Mouse (Mus musculus): ENCODE measurements around the gene Rbfox3.
A peak's percentile ranks its signal among the peaks of the same experiment; 100 is the strongest.

The Rbfox3 gene

DNA sequence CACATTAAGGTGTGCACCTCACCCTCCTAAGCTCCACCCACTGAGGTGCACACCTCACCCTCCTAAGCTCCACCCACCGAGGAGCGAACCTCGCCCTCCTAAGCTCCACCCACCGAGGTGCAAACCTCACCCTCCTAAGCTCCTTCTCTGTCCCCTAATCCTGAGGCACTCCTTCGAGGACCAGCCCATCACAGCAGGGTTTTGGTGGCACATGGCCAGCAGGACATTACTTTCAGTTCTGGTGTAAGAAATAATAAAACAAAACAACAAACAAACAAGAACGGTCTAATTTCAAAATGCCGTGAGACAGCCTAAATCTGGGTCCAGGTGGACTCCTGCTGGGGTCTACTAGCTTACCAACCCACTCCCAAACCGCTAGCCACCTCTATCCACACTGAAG lies 187.0 kb downstream of the Rbfox3 start:
- DNase-seq (ENCODE audit: low spot score) = no peak

GRCm38 (mm10) chr11:118723166-118723565 lies 188.2 kb downstream of the Rbfox3 start:
- DNase-seq (ENCODE audit: low spot score) = no peak

DNA sequence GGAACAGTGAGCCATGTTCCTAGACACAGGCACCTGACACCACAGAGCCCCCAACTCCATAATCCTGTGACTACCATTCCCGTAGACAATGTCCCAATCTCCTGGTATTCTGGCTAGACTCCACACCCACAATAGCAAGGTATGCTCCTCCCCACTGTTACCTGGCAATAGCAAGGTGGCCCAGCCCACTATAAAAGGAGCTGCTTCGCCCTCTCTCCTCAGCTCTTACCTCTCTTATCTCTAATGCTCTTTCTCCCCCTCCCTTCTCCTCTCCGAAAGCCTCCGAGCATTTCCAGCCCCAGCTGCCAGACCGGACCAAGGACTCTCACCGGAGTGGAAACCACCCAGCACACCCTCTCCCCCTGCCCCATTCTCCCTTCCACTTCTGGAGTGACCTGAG lies 189.5 kb downstream of the Rbfox3 start:
- DNase-seq (ENCODE audit: low spot score) = no peak

DNA sequence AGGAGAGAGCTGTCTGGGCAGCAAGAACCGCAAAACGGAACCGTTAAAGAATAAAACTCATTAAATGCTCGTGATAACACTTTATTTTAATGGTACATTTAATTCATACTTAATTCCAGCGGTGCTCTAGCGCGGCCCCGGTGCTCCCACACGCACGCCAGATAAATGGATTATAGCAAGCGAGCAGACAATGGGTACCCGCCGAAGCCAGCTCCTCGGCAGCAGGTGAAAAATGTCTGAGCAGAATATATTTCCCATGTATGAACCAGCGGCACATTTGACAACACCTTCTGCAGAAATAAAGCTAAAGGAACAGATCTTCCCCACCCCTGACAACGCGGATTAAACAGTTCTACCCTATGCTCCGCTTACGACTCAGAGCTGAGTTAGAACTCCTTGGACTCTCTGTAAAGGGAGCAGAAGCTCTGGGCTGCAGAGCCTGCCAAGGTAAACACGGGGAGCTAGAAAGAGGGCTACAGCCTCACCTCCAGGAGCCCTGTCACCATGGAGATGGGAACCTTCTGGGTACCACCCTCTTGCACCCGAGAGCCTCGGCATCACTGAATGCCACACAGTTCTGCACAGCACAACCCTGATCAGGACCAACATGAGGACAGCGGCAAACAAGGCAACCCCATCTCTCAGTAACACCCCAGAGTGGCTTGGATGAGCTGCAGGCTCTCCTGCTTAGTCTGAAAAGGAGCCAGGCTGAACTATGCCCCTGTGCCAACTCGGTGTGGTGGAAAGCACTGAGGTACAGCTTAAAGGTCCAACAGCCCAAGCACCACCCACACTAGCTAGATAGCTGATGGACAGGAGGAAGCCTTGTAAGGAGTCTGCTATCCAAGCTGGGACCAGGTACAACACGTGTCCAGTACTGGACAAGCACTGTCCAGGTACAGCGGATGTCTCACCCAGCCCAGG lies 196.5 kb downstream of the Rbfox3 start:
- no peak for DNase-seq (ENCODE audit: low spot score)

- DNase-seq (ENCODE audit: low spot score) = no peak
Observed at GRCm38 (mm10) chr11:118712761-118713160, 198.6 kb downstream of the Rbfox3 start.

DNA sequence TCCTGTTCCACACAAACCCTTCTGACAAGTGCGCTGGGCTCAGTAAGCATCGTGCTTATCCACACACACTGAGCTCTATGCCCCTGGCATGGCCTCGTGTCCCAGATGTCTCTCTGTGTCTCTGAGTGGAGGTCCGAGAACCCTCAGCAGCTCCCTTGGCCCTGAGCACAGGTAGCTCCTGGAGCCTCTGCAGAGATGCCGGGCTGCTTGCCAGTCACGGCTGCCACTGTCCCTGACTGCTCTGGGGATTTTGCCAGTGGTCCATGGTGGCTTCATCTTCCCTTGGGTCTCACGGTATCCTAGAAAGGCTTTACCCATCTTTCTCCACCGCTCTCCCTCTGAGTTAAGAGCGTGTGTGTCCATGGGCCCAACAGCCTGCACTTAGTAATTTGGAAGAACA lies 199.3 kb downstream of the Rbfox3 start:
- no peak for DNase-seq (ENCODE audit: low spot score)

GRCm38 (mm10) chr11:118710035-118710434 lies 201.4 kb downstream of the Rbfox3 start:
- no peak for DNase-seq (ENCODE audit: low spot score)

- no peak for DNase-seq (ENCODE audit: low spot score)
Observed at GRCm38 (mm10) chr11:118696226-118696930, 215.0 kb downstream of the Rbfox3 start.

DNA sequence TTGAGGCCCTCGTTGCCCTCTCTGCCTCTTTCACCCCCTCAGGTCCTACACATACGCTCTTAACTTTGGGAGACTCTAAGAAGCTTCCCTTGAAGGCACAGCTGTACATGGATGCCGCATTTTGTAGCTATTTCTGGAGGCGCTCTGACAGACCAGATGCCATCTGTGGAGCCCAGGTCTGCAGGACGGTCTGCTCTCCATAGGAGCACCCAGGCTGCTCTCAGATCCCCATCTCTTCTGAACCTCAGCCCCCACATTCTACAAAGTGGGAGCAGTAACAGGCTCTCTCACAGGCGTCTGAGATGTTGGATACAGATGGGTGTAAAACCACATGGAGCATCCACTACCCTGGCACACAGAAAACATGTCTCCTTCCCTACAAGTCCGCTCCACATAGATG lies 218.1 kb downstream of the Rbfox3 start:
- DNase-seq (ENCODE audit: low spot score) = no peak

- no peak for DNase-seq (ENCODE audit: low spot score)
Observed at GRCm38 (mm10) chr11:118690262-118690661, 221.1 kb downstream of the Rbfox3 start.

GRCm38 (mm10) chr11:118685397-118685796 lies 226.0 kb downstream of the Rbfox3 start:
- DNase-seq (ENCODE audit: low spot score) = peak; percentile 6

GRCm38 (mm10) chr11:118684665-118685064 lies 226.7 kb downstream of the Rbfox3 start:
- no peak for DNase-seq (ENCODE audit: low spot score)

DNA sequence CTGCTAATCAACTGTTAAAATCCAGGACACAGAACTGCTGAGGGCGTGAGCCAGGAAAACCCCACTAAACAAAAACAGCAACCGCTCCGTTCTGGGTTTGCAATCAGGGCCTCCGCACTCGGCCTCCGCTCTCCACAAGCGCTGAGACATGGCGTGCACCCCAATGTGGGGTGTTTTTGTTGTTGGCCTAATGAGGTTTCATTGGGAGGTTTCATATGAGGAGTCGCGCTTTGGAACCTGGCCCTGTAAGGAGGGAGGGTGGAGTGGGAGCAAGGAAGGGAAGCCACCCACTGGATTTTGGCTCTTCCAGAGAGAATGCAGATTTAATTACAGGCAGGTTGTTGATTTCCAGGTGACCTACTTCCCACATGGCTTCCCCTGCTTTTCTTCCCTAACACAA lies 230.7 kb downstream of the Rbfox3 start:
- no peak for DNase-seq (ENCODE audit: low spot score)

GRCm38 (mm10) chr11:118679736-118680410 lies 231.5 kb downstream of the Rbfox3 start:
- no peak for DNase-seq (ENCODE audit: low spot score)

GRCm38 (mm10) chr11:118678515-118679104 lies 232.8 kb downstream of the Rbfox3 start:
- no peak for DNase-seq (ENCODE audit: low spot score)

DNA sequence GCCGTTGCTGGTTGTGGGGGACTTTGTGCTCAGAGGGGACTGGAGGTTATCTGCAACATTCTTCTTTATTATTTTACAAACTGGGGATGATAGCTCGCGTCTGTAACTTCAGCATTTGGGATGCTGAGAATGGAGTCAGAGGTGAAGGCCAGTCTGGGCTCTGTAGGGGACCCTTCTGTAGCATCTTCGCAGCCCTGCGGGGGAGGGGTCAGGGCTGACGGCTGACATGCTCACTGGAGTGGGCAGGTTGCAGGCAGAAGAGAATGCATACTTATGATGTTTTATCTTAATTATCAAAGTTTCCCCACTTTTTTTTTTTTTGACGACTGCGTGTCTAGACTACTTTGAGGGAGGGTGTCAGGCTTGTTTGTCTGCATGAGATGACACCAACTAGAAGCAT lies 234.1 kb downstream of the Rbfox3 start:
- no peak for DNase-seq (ENCODE audit: low spot score)

GRCm38 (mm10) chr11:118676364-118676763 lies 235.0 kb downstream of the Rbfox3 start:
- DNase-seq (ENCODE audit: low spot score) = no peak

DNA sequence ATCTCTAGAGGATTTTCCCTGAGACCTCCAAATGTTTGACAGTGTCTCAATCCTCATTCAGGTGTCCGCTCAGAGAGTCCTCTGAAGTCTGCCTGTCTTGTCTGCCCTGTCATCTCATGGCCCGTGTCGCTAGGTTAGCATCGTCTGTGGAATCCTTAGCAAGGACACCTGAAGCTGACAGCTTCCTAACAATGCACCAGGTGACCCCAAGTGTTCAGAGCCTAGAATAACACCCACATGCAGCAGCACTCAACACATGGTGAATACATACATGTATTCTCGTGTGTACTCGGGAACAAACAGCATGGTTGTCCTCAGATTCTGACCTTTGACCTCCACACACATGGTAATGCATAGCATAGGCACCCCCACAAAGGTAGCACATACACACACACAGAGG lies 239.4 kb downstream of the Rbfox3 start:
- no peak for DNase-seq (ENCODE audit: low spot score)

GRCm38 (mm10) chr11:118671216-118671615 lies 240.2 kb downstream of the Rbfox3 start:
- no peak for DNase-seq (ENCODE audit: low spot score)

DNA sequence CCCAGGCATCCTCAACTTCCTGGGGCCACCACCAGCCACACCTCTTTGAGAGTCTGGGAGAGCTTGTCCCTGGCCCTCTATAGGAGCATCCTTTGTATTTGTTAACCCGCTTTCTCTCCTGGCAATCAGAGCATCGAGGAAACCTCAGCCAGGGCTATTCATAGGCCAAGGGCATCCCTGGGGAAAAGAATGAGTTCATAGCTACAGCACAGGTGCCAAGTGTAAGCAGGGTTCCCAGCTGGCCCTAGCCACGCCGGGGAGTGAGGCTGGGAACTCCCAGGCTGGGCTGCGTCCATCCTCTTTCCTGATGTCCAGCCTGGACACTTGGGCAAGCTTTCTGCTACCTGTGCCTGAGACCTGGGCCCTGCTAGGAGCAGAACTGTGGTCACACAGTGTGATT lies 241.6 kb downstream of the Rbfox3 start:
- DNase-seq (ENCODE audit: low spot score) = no peak

DNA sequence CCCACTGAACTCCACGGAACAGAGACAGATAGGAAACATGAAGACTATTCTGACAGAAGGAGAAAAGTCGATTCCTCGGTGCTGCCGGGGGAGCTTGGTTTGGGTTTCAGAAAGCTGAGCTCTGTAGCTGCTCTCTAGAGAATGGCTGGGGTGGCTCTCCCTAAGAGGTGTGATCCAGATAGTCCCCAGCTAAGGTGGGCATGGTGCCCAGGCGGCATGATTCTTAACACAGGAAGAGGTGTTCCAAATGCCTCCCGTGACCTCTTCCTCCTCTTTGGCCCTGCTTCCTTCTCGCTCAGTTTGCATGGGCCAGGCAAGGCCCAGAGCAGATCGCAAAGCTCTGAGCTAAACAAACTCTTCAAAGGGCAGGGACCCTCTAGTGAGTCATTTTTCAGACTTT lies 243.0 kb downstream of the Rbfox3 start:
- no peak for DNase-seq (ENCODE audit: low spot score)

DNA sequence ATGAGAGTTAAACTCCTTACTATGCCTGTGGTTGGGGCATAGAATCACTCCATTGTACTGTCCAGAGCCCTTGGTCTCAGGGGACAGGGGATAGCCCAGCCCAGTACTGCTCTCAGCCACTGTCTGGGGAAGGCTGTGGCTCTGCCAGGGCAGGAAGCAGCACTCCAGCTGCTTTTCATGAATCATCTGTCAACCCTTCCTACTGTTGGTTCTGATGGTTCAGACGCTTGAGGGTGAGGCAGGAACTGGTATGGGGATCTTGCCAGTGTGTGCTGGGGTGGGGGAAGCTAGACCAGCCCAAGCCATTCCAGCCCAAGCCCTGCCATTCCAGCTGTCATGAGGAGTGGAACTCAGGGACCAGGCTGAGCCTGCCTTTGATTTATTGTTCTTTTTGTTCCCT lies 243.5 kb downstream of the Rbfox3 start:
- no peak for DNase-seq (ENCODE audit: low spot score)
